ENCODE assay signal across 9 mouse cellular contexts in the genomic region with DNA sequence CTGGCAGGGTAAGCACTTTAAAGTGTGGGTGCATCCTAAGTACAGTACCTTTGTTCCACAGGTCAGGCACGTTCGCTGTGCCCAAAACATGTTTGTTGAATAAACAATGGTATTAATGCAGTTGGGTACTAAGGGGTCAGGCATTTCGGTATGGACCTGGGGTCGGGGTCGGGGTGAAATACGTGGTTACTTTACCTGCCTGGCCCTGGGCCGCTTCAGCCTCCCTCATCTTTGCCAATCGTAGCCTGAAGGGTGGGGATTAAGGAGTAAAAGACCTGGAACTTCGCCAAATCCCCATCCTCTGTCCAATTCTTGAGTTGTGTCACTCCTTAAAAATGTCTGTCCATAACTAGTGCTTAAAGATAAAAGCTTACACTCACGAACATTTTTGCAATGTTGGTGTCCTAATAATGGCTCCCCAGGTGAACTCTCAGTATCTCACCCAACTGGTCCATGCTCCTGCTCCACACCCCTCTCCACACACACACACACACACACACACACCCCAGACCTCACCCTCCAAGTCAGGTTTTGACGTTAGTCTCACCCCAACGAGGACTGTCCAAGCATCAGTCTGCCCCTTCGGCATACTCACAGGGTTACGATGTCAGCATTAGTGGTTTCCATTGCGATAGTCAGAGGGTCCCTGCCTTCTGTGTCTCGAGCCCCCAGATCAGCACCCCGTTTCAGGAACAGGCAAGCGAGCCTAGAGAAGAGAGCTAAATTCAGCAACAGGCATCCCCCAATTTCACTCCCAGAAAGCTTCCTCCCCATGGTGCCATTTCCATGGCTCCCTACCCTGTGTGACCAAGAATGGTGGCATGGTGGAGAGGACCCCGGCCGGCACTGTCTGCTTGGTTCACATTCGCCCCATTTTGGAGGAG. TPM values are rescaled to one million over a fixed set of nuclear protein-coding genes. Genes with fewer than 3 reads are reported as not detected.
DNase-seq lines count a peak whose midpoint lies in the region; ATAC-seq and TF ChIP-seq lines count a peak whose summit lies in the region.
"Had no signal": no experiment of that assay in that cellular context is flagged by ENCODE, and none has a peak within 500 bp of the region (broad histone marks: within the 10 kb centered on the region; RNA-seq: fewer than 3 reads in every experiment).

No protein-coding gene starts in this region.

- TF ChIP-seq POLR2A in bone marrow, adult 2 months (IDR thresholded peaks at IDR 0.05; ENCODE audit: borderline replicate concordance, control insufficient read depth, low read depth, low read length) = no peak

- peak overlapping the region; percentile 79 for H3K9ac ChIP-seq in heart, embryonic 14.5 days (ENCODE audit: low read length)

- no peak for DNase-seq in heart, postnatal 4 days
- DNase-seq in hindbrain, embryonic 10.5 days (ENCODE audit: low spot score) = no peak
- DNase-seq in midbrain, embryonic 10.5 days (ENCODE audit: low spot score) = no peak
- DNase-seq in frontal cortex, postnatal 25 days (ENCODE audit: low spot score in 2 of 2) = no peak
- DNase-seq in embryo, embryonic 10 days (ENCODE audit: low spot score) = no peak

- 57% methylated on average over 21 of the region's 21 CpGs for WGBS in heart, embryonic 14.5 days
- WGBS in bone marrow, adult 2 months = 78% methylated on average over 21 of the region's 21 CpGs
- 62% methylated on average over 21 of the region's 21 CpGs for WGBS in hindbrain, embryonic 10.5 days
- WGBS in midbrain, embryonic 10.5 days = 60% methylated on average over 21 of the region's 21 CpGs

- peak overlapping the region; percentile 91 for H3K27ac ChIP-seq in heart, embryonic 14.5 days (replicated peaks in 1 of 2; ENCODE audit: control insufficient read depth in 1 of 2, insufficient read depth in 1 of 2, low read depth in 2 of 2, low read length in 2 of 2)
- peak overlapping the region; percentile 93 for H3K27ac ChIP-seq in bone marrow, adult 2 months (ENCODE audit: control insufficient read depth, insufficient read depth, low read depth, low read length, poor library complexity)
- peak overlapping the region; percentile 87 for H3K27ac ChIP-seq in hindbrain, embryonic 10.5 days
- H3K27ac ChIP-seq in midbrain, embryonic 10.5 days (replicated peaks) = peak overlapping the region; percentile 85

- H3K4me1 ChIP-seq in heart, embryonic 14.5 days (ENCODE audit: control insufficient read depth in 2 of 2, insufficient read depth in 2 of 2, low read length in 2 of 2) = peaks cover 22 to 31% of the 10 kb centered on the region in 2 experiments
- peaks cover 4% of the 10 kb centered on the region for H3K4me1 ChIP-seq in bone marrow, adult 2 months (ENCODE audit: control insufficient read depth, insufficient read depth, low read length)
- peaks cover 61% of the 10 kb centered on the region for H3K4me1 ChIP-seq in hindbrain, embryonic 10.5 days (replicated peaks)
- H3K4me1 ChIP-seq in midbrain, embryonic 10.5 days = peaks cover 53% of the 10 kb centered on the region

- H3K36me3 ChIP-seq in heart, embryonic 14.5 days (ENCODE audit: control insufficient read depth, insufficient read depth, low read length) = no peaks in the 10 kb centered on the region
- no peaks in the 10 kb centered on the region for H3K36me3 ChIP-seq in hindbrain, embryonic 10.5 days
- no peaks in the 10 kb centered on the region for H3K36me3 ChIP-seq in midbrain, embryonic 10.5 days

- H3K4me2 ChIP-seq in heart, embryonic 14.5 days (ENCODE audit: low read length) = peak overlapping the region; percentile 86

- peak overlapping the region; percentile 59 to 69 for H3K4me3 ChIP-seq in heart, embryonic 14.5 days (ENCODE audit: control insufficient read depth in 1 of 2, insufficient read depth in 1 of 2, low read depth in 1 of 2, low read length in 2 of 2)
- no peak overlapping the region for H3K4me3 ChIP-seq in bone marrow, adult 2 months (replicated peaks; ENCODE audit: control insufficient read depth, low read depth, low read length)
- H3K4me3 ChIP-seq in hindbrain, embryonic 10.5 days = peak overlapping the region; percentile 62
- peak overlapping the region; percentile 60 for H3K4me3 ChIP-seq in midbrain, embryonic 10.5 days

- ATAC-seq in heart, embryonic 14.5 days (ENCODE audit: insufficient number of reproducible peaks, insufficient read depth, low FRiP score, low read depth) = no peak
- ATAC-seq in inflammation-experienced regulatory T-cells, adult 6 months = no peak

- no peak for TF ChIP-seq CTCF in bone marrow, adult 2 months (IDR thresholded peaks at IDR 0.05; ENCODE audit: control insufficient read depth, insufficient read depth, low read length)

- H3K9me3 ChIP-seq in heart, embryonic 14.5 days (ENCODE audit: control insufficient read depth, low read length) = no peaks in the 10 kb centered on the region
- no peaks in the 10 kb centered on the region for H3K9me3 ChIP-seq in hindbrain, embryonic 10.5 days
- no peaks in the 10 kb centered on the region for H3K9me3 ChIP-seq in midbrain, embryonic 10.5 days (replicated peaks)

- no peaks in the 10 kb centered on the region for H3K27me3 ChIP-seq in heart, embryonic 14.5 days (ENCODE audit: control insufficient read depth, insufficient read depth, low read length)
- peaks cover 22% of the 10 kb centered on the region for H3K27me3 ChIP-seq in hindbrain, embryonic 10.5 days (ENCODE audit: insufficient read depth, poor library complexity, severe bottlenecking)
- peaks cover 19% of the 10 kb centered on the region for H3K27me3 ChIP-seq in midbrain, embryonic 10.5 days (ENCODE audit: low read depth, poor library complexity, severe bottlenecking)
- H3K27me3 ChIP-seq: Patski had no signal

RNA-seq across cellular contexts. Expression of a gene that starts 0.8 kb away (rescaled TPM):
- polyA plus RNA-seq in heart, embryonic 14.5 days (2014; fragmentation: Nextera tagmentation; extraction: Ambion mirVana) = 2.6 and 2.8 TPM in 2 replicates
- 1 to 10 TPM; 3.3 TPM for total RNA-seq in heart, postnatal 4 days (2021)
- polyA plus RNA-seq in bone marrow, adult 2 months (2011; ENCODE audit: insufficient read depth, insufficient read length, low replicate concordance, missing spikeins) = 1.8 and 3.6 TPM in 2 replicates
- 5.2 and 6.8 TPM in 2 replicates for polyA plus RNA-seq in hindbrain, embryonic 10.5 days (2016; fragmentation: Nextera tagmentation; extraction: Ambion mirVana)
- 6.4 and 7.0 TPM in 2 replicates for polyA plus RNA-seq in midbrain, embryonic 10.5 days (2016; fragmentation: Nextera tagmentation; extraction: Ambion mirVana)
- 1 to 10 TPM in 1 of 3 experiments, under 1 TPM in 2; 0.58 to 1.5 (median 0.59) TPM for polyA plus RNA-seq in inflammation-experienced regulatory T-cells, adult 6 months (2017; shearing (Covaris generic))

RNA-seq across cellular contexts. Expression of a gene that starts 4.2 kb away (rescaled TPM):
- polyA plus RNA-seq in heart, embryonic 14.5 days (2014; fragmentation: Nextera tagmentation; extraction: Ambion mirVana) = not detected in 2 replicates
- not detected for total RNA-seq in heart, postnatal 4 days (2021)
- polyA plus RNA-seq in bone marrow, adult 2 months (2011; ENCODE audit: insufficient read depth, insufficient read length, low replicate concordance, missing spikeins) = not detected in 2 replicates
- not detected in 2 replicates for polyA plus RNA-seq in hindbrain, embryonic 10.5 days (2016; fragmentation: Nextera tagmentation; extraction: Ambion mirVana)
- not detected in 2 replicates for polyA plus RNA-seq in midbrain, embryonic 10.5 days (2016; fragmentation: Nextera tagmentation; extraction: Ambion mirVana)
- polyA plus RNA-seq in inflammation-experienced regulatory T-cells, adult 6 months (2017; shearing (Covaris generic)) = not detected

RNA-seq across cellular contexts. Expression of a gene that starts 13.3 kb away (rescaled TPM):
- polyA plus RNA-seq in heart, embryonic 14.5 days (2014; fragmentation: Nextera tagmentation; extraction: Ambion mirVana) = 3.6 and 3.8 TPM in 2 replicates
- total RNA-seq in heart, postnatal 4 days (2021) = 1 to 10 TPM; 2.8 to 3.2 TPM
- 63.5 and 179 TPM in 2 replicates for polyA plus RNA-seq in bone marrow, adult 2 months (2011; ENCODE audit: insufficient read depth, insufficient read length, low replicate concordance, missing spikeins)
- 1.2 and 1.4 TPM in 2 replicates for polyA plus RNA-seq in hindbrain, embryonic 10.5 days (2016; fragmentation: Nextera tagmentation; extraction: Ambion mirVana)
- 1.0 and 1.2 TPM in 2 replicates for polyA plus RNA-seq in midbrain, embryonic 10.5 days (2016; fragmentation: Nextera tagmentation; extraction: Ambion mirVana)
- polyA plus RNA-seq in inflammation-experienced regulatory T-cells, adult 6 months (2017; shearing (Covaris generic)) = 100 to 1,000 TPM; 229 to 289 (median 266) TPM

RNA-seq across cellular contexts. Expression of a gene that starts 18.8 kb away (rescaled TPM):
- 4.5 and 5.1 TPM in 2 replicates for polyA plus RNA-seq in heart, embryonic 14.5 days (2014; fragmentation: Nextera tagmentation; extraction: Ambion mirVana)
- total RNA-seq in heart, postnatal 4 days (2021) = 1 to 10 TPM; 5.2 to 6.2 TPM
- polyA plus RNA-seq in bone marrow, adult 2 months (2011; ENCODE audit: insufficient read depth, insufficient read length, low replicate concordance, missing spikeins) = 2.7 and 5.6 TPM in 2 replicates
- 11.4 and 15.2 TPM in 2 replicates for polyA plus RNA-seq in hindbrain, embryonic 10.5 days (2016; fragmentation: Nextera tagmentation; extraction: Ambion mirVana)
- 14.8 and 20.5 TPM in 2 replicates for polyA plus RNA-seq in midbrain, embryonic 10.5 days (2016; fragmentation: Nextera tagmentation; extraction: Ambion mirVana)
- polyA plus RNA-seq in inflammation-experienced regulatory T-cells, adult 6 months (2017; shearing (Covaris generic)) = under 1 TPM; 0.39 to 0.98 (median 0.63) TPM

RNA-seq across cellular contexts. Expression of a gene that starts 18.8 kb away (rescaled TPM):
- polyA plus RNA-seq in heart, embryonic 14.5 days (2014; fragmentation: Nextera tagmentation; extraction: Ambion mirVana) = 7.5 and 11.1 TPM in 2 replicates
- 10 to 100 TPM; 45.8 to 48.5 TPM for total RNA-seq in heart, postnatal 4 days (2021)
- polyA plus RNA-seq in bone marrow, adult 2 months (2011; ENCODE audit: insufficient read depth, insufficient read length, low replicate concordance, missing spikeins) = 25.7 and 38.2 TPM in 2 replicates
- 12.5 and 13.4 TPM in 2 replicates for polyA plus RNA-seq in hindbrain, embryonic 10.5 days (2016; fragmentation: Nextera tagmentation; extraction: Ambion mirVana)
- polyA plus RNA-seq in midbrain, embryonic 10.5 days (2016; fragmentation: Nextera tagmentation; extraction: Ambion mirVana) = 12.8 and 14.3 TPM in 2 replicates
- polyA plus RNA-seq in inflammation-experienced regulatory T-cells, adult 6 months (2017; shearing (Covaris generic)) = 1 to 10 TPM; 5.2 to 9.6 (median 9.0) TPM

Comparison
In these comparisons a context has a peak if more than half of its experiments do, and no peak if none do; other contexts are left out.
1. RNA of a gene that starts 13.3 kb away (polyA plus RNA-seq): 229 to 289 TPM in inflammation-experienced regulatory T-cells, adult 6 months and 63.5 to 179 TPM in bone marrow, adult 2 months; 3.6 to 3.8 TPM in heart, embryonic 14.5 days, 1.2 to 1.4 TPM in hindbrain, embryonic 10.5 days and 1.0 to 1.2 TPM in midbrain, embryonic 10.5 days; every median in the first group is over 10 times any median in the second.
2. Peak in every context shown above with its lines, with median percentiles within 50 percentile points of each other: H3K27ac ChIP-seq.